Mouse (Mus musculus) ovary, postnatal 10 days (tissue): ENCODE results near the gene Rtkn2.

Experiments used
- DNase-seq: peaks from one replicate; pipeline ENCODE4 v3.0.0; 2022; ENCODE audit warnings: low spot score

The Rtkn2 gene

GRCm38 (mm10) chr10:68039641-68040205 is 60.4 kb downstream of the Rtkn2 start:
- DNase-seq = no peak

GRCm38 (mm10) chr10:68040394-68040793 is 61.0 kb downstream of the Rtkn2 start:
- DNase-seq = no peak

- no peak for DNase-seq
Observed at GRCm38 (mm10) chr10:68043973-68044372, 64.6 kb downstream of the Rtkn2 start.

- no peak for DNase-seq
Observed at GRCm38 (mm10) chr10:68044864-68045263, 65.5 kb downstream of the Rtkn2 start.

GRCm38 (mm10) chr10:68048641-68049305 is 69.4 kb downstream of the Rtkn2 start:
- no peak for DNase-seq

GRCm38 (mm10) chr10:68050882-68051281 is 71.5 kb downstream of the Rtkn2 start:
- DNase-seq = no peak

- DNase-seq = no peak
Observed at GRCm38 (mm10) chr10:68051316-68051933, 72.1 kb downstream of the Rtkn2 start.

- DNase-seq = no peak
Observed at GRCm38 (mm10) chr10:68052307-68052706, 72.9 kb downstream of the Rtkn2 start.

GRCm38 (mm10) chr10:68054131-68054530 is 74.8 kb downstream of the Rtkn2 start:
- no peak for DNase-seq

GRCm38 (mm10) chr10:68054706-68055105 is 75.3 kb downstream of the Rtkn2 start:
- DNase-seq = no peak

- DNase-seq = no peak
Observed at GRCm38 (mm10) chr10:68057841-68058240, 78.5 kb downstream of the Rtkn2 start.

GRCm38 (mm10) chr10:68058378-68058777 is 79.0 kb downstream of the Rtkn2 start:
- no peak for DNase-seq

- no peak for DNase-seq
Observed at GRCm38 (mm10) chr10:68060590-68061248, 81.3 kb downstream of the Rtkn2 start.

- no peak for DNase-seq
Observed at GRCm38 (mm10) chr10:68061249-68061615, 81.9 kb downstream of the Rtkn2 start.

- DNase-seq = no peak
Observed at GRCm38 (mm10) chr10:68063806-68064545, 84.6 kb downstream of the Rtkn2 start.

GRCm38 (mm10) chr10:68064571-68064970 is 85.2 kb downstream of the Rtkn2 start:
- no peak for DNase-seq

GRCm38 (mm10) chr10:68066173-68066572 is 86.8 kb downstream of the Rtkn2 start:
- no peak for DNase-seq

- DNase-seq = no peak
Observed at GRCm38 (mm10) chr10:68067961-68068360, 88.6 kb downstream of the Rtkn2 start.

- no peak for DNase-seq
Observed at GRCm38 (mm10) chr10:68068426-68068825, 89.1 kb downstream of the Rtkn2 start.

- DNase-seq = no peak
Observed at GRCm38 (mm10) chr10:68071041-68071440, 91.7 kb downstream of the Rtkn2 start.

- no peak for DNase-seq
Observed at GRCm38 (mm10) chr10:68072626-68073025, 93.3 kb downstream of the Rtkn2 start.

- no peak for DNase-seq
Observed at GRCm38 (mm10) chr10:68074291-68074690, 94.9 kb downstream of the Rtkn2 start.
